Mouse (Mus musculus) kidney, postnatal 14 days (tissue): Measurements from ENCODE around the gene Slc29a3.
"Not testable (repeated sequence)": the region's sequence is repeated elsewhere in the genome, so short reads cannot be mapped to it uniquely, and the experiment has no call there.

Source experiments
- DNase-seq: peaks from one replicate; pipeline ENCODE4 v3.0.0; 2022; ENCODE audit warnings: mixed read lengths

Slc29a3 gene

DNA sequence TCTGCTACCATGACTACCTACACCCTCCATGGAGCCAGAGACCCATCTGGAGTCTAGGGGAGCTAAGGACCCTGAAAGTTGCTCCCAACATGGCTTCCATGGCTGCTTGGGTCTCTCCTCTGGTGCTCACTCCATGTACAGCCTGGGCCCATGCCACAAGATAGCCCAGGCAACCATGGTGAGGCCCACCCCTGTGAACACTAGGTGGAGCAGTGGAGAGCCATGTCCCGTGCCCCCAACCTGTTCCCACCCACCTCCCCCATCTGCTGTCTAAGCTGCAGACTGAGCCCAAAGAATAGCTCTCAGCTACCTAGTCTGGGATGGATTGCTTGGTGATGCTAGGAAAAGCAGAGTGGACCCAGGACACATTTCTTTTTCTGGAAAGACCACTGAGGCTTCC lies 29.2 kb downstream of the Slc29a3 start:
- DNase-seq, result no peak

DNA sequence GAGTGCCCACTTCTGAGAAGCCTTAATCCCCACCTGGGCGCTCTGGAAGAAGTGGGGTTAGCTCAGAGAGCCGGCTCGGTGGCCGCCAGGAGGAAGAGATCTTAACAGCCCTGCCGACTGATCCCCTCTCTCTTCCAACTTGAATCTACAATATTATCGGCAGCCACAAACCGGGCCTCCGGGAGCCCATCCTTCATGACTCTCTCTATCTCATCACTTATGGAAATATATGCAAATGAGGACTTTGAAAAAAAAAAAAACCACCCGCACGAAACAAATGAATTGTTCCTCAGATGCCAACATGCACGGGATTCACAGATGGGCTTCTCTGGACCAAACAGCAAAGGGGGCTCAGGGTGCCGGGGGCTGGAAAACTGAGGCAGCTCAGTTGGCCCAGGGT lies 31.0 kb downstream of the Slc29a3 start:
- no peak for DNase-seq

DNA sequence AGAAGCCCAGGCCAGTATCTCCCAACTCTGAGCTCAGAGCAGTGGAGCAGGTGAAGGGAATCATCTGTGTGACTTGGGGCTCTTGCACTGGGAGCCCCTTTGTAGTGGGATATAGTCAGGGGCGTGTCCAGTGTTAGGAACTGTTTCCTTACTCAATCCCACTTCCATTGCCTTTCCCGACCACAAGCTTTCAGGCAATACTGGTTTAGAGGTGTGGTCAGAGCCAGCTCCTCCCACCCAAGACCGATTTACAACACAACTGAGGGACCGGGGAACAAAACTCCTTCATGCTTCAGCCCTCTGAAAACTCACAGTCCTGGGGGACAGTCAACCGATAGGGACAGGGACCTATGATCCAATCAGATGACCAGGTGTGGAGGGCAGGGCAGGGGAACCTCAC lies 32.1 kb downstream of the Slc29a3 start:
- DNase-seq, result no peak

DNA sequence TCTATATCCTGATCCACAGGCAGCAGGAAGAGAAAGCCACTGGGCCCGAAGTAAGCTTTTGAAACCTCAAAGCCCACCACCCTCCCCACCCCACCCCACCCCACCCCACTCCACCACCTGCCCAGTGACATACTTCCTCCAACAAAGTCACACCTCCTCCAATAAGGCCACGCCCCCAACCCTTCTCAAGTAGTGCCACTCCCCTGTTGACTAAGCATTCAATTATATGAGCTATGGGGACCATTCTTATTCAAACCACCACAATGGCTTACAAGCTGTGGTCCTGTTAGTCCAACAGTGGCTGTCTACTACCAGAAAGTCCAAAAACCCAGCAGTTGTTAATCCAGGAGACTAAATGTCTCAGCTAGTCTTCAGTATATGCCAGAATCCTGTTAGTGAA lies 34.1 kb downstream of the Slc29a3 start:
- DNase-seq, result no peak

DNA sequence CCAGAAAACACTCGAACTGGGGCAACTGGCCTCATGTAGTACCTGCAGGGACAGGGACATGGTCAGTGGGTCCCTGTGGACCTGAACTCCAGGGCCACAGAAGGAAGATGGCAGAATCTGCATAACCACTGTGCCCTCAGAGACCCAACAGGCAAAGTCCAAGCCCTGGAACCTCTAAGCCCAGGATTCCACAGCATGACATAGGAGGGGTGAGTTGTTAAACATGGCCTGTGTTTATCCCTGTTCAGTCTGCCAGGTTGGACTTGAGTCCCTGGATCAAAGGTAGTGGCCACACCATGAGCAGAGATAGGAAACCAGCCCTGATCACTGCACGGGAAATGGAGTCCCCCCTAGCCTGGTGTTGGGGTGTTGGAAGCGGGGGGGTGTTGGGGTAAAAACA lies 36.1 kb downstream of the Slc29a3 start:
- DNase-seq, result no peak

DNA sequence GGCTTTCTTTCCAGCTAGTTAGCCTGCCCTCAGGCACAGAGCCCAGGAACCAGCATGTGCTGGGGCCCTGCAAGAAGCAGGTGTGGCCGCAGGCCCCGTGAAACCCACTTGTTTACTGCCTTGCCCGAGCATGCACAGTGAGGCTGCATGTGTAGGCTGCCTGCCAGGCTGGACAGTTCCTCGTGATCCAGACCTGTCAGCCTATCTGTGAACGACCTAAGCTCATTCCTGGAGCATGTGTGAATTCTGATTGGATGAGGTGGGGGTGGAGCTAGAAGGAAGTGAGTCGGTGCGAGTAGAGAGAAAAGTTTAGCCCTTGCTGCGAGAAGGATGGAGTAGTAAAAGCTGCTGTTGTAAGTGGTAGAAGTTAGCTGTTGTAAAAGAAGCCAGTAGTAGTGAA lies 40.3 kb downstream of the Slc29a3 start:
- not testable (repeated sequence) for DNase-seq

DNA sequence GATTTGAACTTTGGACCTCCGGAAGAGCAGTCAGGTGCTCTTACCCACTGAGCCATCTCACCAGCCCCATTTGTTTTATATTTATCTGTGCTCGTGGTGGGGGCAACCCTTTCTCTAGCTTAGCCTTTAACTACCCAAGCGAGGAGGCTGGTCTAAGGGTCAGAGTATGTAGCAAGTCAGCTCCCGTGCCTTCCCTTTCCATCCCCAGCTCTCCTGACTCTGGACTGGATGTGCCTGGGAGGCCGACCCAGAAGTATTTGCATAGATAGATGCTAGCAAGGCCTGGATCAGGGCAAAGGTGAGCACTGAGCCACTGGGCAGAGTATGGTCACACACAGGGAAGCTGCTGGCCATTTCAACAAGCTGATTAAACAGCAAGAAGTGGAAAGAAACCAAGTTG lies 43.8 kb downstream of the Slc29a3 start:
- DNase-seq, result peak; percentile 75

DNA sequence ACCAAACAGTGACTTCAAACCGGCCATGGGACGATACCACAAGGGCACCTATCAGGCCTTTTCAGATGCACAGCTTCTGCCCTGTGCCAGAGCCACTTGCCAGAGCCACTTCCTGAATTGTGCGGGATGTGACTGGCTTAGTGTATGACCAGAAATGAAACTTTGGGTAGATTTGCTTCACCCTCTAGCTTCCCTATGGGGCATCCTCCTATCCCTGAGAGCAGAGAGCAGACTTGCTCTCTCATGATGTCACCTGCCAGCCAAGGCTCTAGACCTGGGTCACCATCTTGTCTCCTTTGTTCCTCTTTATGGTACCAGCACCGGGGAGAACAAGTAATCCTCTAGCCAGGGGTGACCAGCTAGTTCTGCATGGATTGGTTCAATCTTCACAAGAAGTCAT lies 46.3 kb downstream of the Slc29a3 start:
- DNase-seq, result no peak

DNA sequence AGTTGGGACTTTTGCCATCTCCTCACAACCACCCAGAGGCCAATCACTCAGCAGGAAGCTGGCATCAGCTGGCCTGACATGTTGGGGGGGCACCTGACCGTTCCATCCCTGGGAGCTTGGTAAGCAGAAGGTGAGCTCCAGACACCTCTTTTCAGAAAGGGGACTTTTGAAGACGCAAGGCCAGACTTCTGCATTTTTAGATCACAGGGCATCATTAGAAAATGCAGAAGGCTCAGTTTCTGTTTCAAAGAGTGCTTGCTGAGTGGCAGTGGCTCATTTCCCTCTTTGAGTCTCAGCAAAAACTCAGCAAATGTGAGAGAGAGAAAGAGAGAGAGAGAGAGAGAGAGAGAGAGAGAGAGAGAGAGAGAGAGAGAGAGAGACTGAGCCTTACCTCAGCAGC lies 47.5 kb downstream of the Slc29a3 start:
- DNase-seq, result no peak

DNA sequence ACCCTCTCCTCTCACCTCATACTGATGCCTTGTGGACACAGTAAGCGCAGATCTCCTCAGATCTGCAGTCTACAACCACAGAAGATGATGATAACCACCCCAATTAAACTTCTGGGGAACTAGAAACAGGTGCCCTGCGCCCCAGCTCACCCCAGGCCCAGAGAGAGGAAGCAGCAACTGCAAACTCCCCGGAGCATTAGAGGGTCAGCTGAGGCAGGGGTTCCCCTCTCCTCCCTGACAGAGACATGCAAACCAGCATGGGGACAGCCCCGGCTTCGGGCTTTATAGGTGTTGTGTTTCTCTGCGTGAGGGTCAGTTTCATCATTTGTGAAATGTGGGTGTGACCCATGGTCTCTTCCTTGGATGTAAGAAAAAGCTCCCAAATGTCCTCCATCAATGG lies 54.8 kb downstream of the Slc29a3 start:
- DNase-seq, result no peak

DNA sequence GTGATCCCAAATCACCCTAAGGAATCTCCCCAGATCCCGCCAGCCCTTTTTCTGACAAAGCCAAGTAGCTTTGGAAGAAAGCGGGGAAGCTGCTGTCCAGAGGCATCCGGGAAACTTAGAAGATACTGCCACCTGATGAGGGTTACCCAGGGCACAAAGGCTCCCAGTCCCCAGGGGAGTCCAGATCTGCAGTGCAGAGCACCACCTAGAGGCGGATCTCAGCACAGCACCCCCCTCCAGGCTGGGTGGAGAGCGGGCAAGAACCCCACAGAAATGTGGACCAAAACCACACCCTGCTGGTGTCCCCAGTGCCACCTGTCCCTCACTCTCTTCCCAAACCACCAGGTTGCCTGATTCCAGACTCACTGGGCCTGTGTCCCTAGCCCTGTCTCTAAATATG lies 55.6 kb downstream of the Slc29a3 start:
- DNase-seq, result peak; percentile 67

DNA sequence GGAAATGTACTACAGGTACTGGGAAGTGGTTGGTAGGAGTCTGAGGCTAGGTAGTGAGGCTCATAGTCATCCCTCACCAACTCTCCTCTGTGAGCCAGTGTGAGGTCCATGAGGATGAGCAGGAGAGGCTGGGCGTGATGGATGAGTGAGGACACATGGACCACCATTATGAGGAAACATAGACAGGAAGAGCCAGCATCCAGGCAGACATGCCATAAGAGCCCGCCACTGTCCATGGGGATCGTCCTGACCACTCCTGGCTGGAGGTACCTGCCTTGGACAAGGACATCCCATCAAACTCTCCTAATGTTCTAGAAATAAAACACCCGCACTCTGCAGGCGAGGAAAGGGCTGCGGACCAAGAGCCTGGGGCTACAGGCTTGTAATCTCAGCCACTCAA lies 56.2 kb downstream of the Slc29a3 start, which contains the start of gene Cdh23:
TSS of gene Cdh23 (minus strand) at position 101 of the 400 bp plus-strand sequence.
- no peak for DNase-seq

DNA sequence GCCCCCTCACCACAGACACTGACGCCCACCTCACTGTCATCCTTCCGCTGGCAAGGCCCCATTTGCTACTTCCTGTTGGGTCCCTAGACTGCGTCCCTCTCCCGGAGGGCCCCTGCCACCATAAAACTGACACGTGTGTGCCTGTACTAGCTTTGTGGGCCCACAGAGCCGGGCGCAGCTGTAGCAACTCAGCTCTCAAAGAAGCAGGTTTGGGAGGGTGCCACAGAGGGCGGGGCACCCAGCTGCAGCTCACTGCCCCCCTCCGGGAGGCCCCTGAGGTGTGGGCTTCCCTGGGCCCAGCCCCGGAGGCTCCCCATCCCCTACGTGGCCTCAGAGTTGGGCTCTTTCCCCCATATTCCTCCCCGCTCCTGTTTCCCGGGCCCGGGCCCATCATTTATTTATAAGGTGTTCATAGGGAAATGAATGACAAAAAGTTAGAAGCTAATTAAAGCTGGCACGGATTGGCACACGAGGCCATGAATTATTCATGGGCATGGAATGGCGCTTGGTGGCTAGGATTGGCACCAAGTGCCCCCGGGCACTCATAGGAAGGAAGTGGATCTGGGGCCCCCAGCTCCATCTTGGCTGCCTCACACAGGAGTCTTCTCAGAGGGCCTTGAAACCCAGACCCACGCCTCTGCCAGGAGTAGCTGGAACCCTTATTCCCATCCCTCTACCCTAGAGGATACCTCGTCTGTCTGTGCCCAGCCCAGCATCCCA lies 60.8 kb downstream of the Slc29a3 start:
- no peak for DNase-seq

DNA sequence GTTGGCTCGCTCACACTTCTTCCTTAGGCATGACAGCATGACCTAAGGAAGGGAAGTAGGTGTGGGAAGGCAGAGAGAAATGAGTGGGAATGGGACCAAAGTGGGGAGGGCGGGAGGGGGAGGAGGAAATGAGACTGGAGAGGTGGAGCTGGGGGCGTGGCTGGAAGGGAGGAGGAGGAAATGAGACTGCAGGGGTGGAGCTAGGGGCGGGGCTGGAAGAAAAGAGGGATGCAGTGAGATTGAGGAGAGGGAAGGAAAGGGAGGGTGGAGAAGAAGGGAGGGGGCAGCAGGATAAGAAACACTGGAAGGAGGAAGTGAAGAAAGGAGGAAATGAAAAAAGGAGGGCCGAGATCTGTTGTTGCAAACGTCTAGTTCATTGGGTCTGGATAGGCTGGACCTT lies 61.6 kb downstream of the Slc29a3 start:
- DNase-seq, result peak; percentile 9

DNA sequence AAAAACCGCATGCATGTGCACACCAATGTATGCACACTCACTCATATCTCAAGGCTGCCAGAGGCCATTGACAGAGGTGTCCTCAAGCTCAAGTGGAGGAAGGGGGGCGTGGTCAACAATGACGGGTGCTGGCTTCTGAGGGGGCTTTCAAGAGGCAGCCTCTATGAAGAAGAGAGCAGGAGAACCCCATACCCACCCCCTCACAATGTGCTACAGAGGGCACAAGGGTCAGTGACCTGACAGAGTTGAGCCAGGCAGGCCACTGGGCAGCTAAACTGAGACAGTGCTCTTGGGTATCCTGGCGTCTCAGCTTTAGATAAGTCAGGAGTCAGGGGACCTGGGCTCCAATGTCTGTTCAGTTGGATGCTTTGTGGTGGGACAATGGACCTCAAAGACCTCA lies 63.2 kb downstream of the Slc29a3 start:
- no peak for DNase-seq

DNA sequence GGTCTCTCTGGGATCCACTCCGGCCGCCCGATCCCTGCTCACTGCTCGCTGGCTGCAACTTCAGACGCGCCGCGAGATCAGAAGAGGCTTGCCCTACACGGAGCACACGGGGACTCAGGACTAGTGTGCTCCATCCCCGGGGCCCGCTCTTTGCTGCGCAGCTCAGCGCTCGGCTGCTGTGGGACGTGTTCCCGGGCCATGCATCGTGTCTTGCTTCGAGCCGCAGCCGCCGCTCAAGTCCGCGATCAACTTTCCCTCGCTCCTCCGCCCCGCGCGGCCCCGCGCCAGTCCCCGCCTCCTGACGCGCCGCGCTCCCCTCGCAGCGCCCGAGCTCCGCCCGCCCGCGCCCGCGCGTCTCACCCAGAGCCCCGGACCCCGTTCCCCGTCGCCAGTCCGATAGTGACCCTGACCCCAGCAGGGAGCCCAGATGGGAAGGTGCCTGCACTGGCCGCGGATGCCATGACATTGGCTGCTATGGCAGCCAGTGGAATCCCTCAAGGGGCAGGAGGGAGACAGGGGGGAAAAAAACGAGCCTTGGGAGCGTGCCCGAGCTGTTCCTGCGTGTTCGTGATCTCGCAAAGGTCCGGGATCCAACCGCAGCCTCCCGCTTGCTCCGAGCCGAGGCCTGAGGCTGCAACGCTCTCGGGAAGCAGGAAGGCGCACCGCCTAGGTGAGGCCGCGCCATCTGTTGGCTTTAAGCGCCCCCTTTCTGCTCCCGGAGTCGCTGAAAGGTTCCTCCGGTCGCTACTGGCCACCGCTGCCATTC lies 65.4 kb downstream of the Slc29a3 start:
- DNase-seq, result peak; percentile 56

DNA sequence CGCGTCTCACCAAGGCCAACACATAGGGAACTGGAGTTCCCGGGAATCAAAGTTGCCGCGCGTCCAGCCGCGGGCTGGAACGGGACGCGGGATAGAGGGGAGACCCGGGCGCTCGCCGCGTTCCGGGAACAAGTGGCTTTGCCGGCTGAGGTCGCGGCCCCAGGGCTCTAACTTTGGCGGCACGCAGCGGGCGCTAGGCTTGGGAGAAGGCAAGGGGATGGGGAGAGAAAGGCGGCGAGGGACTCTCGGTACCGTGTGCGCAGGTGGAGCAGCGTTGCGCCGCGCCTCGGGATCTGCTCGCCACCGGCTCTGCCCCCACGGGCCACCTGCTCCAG lies 66.0 kb downstream of the Slc29a3 start:
- DNase-seq, result no peak

DNA sequence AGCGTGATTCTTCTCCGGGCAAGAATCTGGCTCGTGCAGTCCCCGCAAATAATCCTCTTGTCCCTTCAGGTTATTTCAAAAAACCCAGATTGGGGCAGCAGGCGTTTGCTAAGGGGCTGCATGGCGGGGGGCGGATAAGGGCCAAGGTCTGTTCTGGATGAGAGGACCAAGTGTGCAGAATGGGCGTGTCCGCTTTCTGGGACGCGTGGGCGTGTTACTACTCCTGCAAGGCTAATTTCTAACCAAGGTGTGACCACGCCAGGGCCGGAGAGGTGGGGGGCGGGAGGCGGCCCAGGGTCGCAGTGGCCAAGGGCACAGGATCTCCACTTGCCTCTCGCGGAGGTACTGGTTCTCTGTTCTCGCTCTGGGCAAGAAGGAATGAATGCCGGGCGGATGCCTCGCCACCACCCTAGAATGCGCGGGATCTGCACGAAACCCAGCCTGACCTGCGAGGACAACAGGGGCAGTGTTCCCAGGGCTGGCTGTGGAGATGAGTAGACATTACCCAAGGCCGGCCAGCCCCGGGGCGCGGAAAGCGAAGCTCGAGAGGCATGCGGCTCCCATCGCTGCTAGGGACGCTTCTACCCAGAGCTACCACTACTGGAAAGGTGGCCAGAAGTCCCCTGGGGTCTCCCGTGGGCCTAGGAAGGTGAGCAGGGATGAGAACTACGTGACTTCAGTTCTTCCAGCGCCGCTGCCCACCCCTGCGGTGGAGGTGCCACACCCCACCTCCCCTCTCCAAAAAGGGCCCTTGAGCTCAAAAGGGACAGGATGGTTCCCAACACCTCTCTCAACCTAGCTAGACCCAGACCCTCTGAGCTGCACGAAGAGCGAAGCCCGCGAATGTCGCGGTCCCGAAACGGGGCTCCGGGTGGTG lies 66.6 kb downstream of the Slc29a3 start:
- DNase-seq, result no peak

DNA sequence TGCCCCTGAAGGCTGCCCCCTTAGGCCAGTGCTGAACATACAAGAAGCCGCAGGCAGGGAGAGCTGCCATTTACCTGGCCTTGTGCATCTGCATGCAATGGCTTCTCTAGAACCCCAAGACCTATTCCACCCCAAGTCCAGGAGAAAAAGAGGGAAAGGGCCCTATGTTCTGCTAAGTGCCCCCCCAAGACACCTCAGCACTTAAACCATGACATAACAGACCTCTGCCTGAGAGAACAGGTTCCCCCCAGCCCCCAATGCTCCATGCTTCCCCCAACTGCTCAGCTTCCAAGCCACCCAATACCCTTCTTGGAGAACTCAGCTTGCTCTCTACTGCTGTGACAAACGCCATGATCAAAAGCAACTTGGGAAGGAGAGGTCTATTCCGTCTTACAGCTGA lies 73.7 kb downstream of the Slc29a3 start:
- DNase-seq, result no peak

DNA sequence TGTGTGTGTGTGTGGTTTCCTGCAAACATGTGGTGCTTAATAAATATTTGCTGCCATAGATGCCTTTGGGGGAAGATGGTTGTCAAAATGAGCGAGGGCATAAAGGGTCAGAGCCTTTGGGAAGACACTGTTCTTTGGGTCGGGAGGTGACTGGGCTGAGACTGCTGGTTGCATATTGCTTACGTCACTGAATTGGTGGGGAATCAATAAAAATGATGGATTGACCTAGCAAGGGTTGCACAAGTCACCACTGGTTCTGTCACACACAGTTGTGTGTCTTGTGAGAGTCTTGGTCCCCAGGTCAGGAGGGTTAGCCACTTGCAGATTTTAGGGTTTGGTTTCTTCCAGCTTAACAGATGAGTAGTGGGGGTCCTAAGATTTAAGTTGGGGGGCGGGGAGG lies 75.3 kb downstream of the Slc29a3 start:
- no peak for DNase-seq

DNA sequence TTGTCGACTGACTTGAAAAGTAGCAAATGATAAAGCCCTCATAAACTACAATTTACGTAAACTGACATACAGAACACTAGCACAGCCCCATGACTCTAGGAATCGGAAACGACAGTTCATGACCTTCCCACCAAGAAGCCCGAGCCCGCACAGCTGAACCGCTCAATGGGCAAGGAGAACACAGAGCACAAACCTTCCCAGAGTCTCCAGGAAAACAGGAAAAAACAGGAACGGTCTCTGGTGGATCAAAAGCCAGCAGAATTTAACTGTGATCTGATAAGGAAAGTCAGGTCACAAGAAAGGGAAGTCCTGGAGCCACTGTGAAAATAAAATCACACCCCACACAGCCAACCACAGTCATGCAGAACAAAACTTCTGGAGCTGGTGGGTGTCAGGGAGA lies 82.4 kb downstream of the Slc29a3 start:
- DNase-seq, result peak; percentile 18

DNA sequence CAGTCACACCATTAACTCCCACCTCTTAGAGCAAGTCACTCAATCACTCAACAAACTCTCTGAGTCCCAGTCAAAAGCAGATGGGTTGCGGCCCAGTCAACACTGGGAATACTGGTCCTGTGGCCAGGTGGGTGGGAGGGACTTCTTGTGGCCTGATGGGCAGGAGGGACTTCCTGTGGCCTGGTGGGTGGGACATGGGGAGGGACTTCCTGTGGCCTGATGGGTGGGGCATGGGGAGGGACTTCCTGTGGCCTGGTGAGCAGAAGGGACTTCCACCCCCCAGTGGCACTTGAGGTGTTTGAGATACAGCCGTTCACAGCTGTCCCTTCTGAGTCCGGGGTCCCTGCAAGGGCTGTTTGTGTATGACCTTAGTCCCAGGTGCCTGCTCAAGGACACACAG lies 84.0 kb downstream of the Slc29a3 start:
- DNase-seq, result no peak
